Mouse (Mus musculus) gastrocnemius, postnatal 25 days (tissue): ENCODE measurements around the gene Serpina1a. TPM values are rescaled to one million over a fixed set of nuclear protein-coding genes. Genes with fewer than 3 reads are reported as not detected.
"Not testable (repeated sequence)": the region's sequence is repeated elsewhere in the genome, so short reads cannot be mapped to it uniquely, and the experiment has no call there.

Experiments
- DNase-seq: peaks from one replicate; pipeline ENCODE4 v3.0.0; 2022
- long read RNA-seq, 2 experiments: library from polyadenylated mRNA; stranded (forward); transcript quantifications; one replicate each; pipeline ENCODE4 v2.0.0; 2021
- total RNA-seq, 2 experiments: library from RNA; stranded (reverse); gene quantifications; 1 replicate in 1 of 2; 2 replicates in 1 of 2; pipeline ENCODE4 v1.2.3; 2021

Serpina1a gene
- total RNA-seq: not detected
- long read RNA-seq, experiment 1: 0 reads
- long read RNA-seq, experiment 2: 0 reads

- not testable (repeated sequence) for DNase-seq
Measured at GRCm38 (mm10) chr12:103863101-103863974, at the start of gene Serpina1a. Gene Serpina1a, minus strand, starts transcription at chr12:103863562.

GRCm38 (mm10) chr12:103909181-103909580 is 45.8 kb upstream of the Serpina1a start:
- not testable (repeated sequence) for DNase-seq

GRCm38 (mm10) chr12:103907746-103908145 is 44.4 kb upstream of the Serpina1a start:
- not testable (repeated sequence) for DNase-seq

- DNase-seq: not testable (repeated sequence)
Measured at GRCm38 (mm10) chr12:103904837-103905340, 41.5 kb upstream of the Serpina1a start, which contains the start of gene Serpina1c. Gene Serpina1c, minus strand, starts transcription at chr12:103904887.

GRCm38 (mm10) chr12:103901929-103902328 is 38.6 kb upstream of the Serpina1a start:
- not testable (repeated sequence) for DNase-seq

- DNase-seq: not testable (repeated sequence)
Measured at GRCm38 (mm10) chr12:103866873-103867272, 3.5 kb upstream of the Serpina1a start.

- no peak for DNase-seq
Measured at GRCm38 (mm10) chr12:103860976-103861375, 2.4 kb downstream of the Serpina1a start.

GRCm38 (mm10) chr12:103860571-103860970 is 2.8 kb downstream of the Serpina1a start:
- DNase-seq: not testable (repeated sequence)

- not testable (repeated sequence) for DNase-seq
Measured at GRCm38 (mm10) chr12:103859584-103859983, 3.8 kb downstream of the Serpina1a start.

- DNase-seq: not testable (repeated sequence)
Measured at GRCm38 (mm10) chr12:103853032-103853431, 10.3 kb downstream of the Serpina1a start.

- DNase-seq: not testable (repeated sequence)
Measured at GRCm38 (mm10) chr12:103830273-103830672, 33.1 kb downstream of the Serpina1a start, which contains the start of gene Serpina1b. Gene Serpina1b, minus strand, starts transcription at chr12:103830373.

GRCm38 (mm10) chr12:103827661-103828372 is 35.5 kb downstream of the Serpina1a start:
- not testable (repeated sequence) for DNase-seq

GRCm38 (mm10) chr12:103823826-103824225 is 39.5 kb downstream of the Serpina1a start:
- DNase-seq: not testable (repeated sequence)

Other genes with a start within 250 kb of the Serpina1a start
- gene Serpina10, start 232.1 kb downstream of the Serpina1a start, total RNA-seq: not detected
- gene Serpina6, start 206.3 kb downstream of the Serpina1a start, total RNA-seq: not detected
- gene Serpina16, start 187.4 kb downstream of the Serpina1a start, total RNA-seq: not detected
- not detected for gene Serpina1f, start 168.0 kb downstream of the Serpina1a start, total RNA-seq
- not detected for gene Serpina1d, start 90.0 kb downstream of the Serpina1a start, total RNA-seq
- not detected for gene Serpina1b, start 33.2 kb downstream of the Serpina1a start, total RNA-seq
- gene Serpina1c, start 41.3 kb upstream of the Serpina1a start, total RNA-seq: not detected
- under 1 TPM in 1 of 2 experiments, not detected in 1; 0.27 TPM for gene Serpina1e, start 95.4 kb upstream of the Serpina1a start, total RNA-seq
- gene Serpina11, start 126.4 kb upstream of the Serpina1a start, total RNA-seq: not detected
- not detected for gene Serpina9, start 150.2 kb upstream of the Serpina1a start, total RNA-seq
- not detected for gene Serpina12, start 180.9 kb upstream of the Serpina1a start, total RNA-seq
- gene Serpina5, start 237.6 kb upstream of the Serpina1a start, total RNA-seq: not detected
- not detected for gene Serpina3a, start 249.2 kb upstream of the Serpina1a start, total RNA-seq